Mouse (Mus musculus) embryonic facial prominence, embryonic 14.5 days (tissue): ENCODE measurements around the gene Eral1. TPM values are rescaled to one million over a fixed set of nuclear protein-coding genes. Genes with fewer than 3 reads are reported as not detected.

ENCODE experiments used
- ATAC-seq: fragments of 200-750 bp; cut with Nextera tagmentation; 2 replicates; pipeline ENCODE4 v1.8.0; 2017; ENCODE audit warnings: low read depth, moderate number of reproducible peaks, moderate TSS enrichment
- DNase-seq: peaks from one replicate; pipeline ENCODE4 v3.0.0-alpha.2; 2015; ENCODE audit warnings: low spot score
- H3K27ac ChIP-seq: fragments of 300-500 bp; sonication (generic); replicated peaks from 2 replicates; pipeline ENCODE4 v1.5.1; 2014; ENCODE audit warnings: low read depth, mild to moderate bottlenecking, low read length, moderate library complexity
- H3K27me3 ChIP-seq: fragments of 300-500 bp; sonication (generic); replicated peaks from 2 replicates; pipeline ENCODE4 v1.6.1; 2014; ENCODE audit warnings: low read length; ENCODE audit not compliant: control insufficient read depth, insufficient read depth
- H3K36me3 ChIP-seq: fragments of 300-500 bp; sonication (generic); 2 replicates; pipeline ENCODE4 v1.6.1; 2014; ENCODE audit warnings: low read length, mixed read lengths; ENCODE audit not compliant: control insufficient read depth, insufficient read depth
- H3K4me1 ChIP-seq: fragments of 300-500 bp; sonication (generic); 2 replicates; pipeline ENCODE4 v1.6.1; 2014; ENCODE audit warnings: antibody characterized with exemption, low read length; ENCODE audit not compliant: control insufficient read depth, insufficient read depth
- H3K4me2 ChIP-seq: fragments of 300-500 bp; sonication (generic); 2 replicates; pipeline ENCODE4 v1.6.1; 2014; ENCODE audit warnings: low read depth, mild to moderate bottlenecking, low read length, moderate library complexity, mixed read lengths
- H3K4me3 ChIP-seq: fragments of 300-500 bp; sonication (generic); 2 replicates; pipeline ENCODE4 v1.5.1; 2014; ENCODE audit warnings: low read depth, mild to moderate bottlenecking, low read length
- H3K9ac ChIP-seq: fragments of 300-500 bp; sonication (generic); 2 replicates; pipeline ENCODE4 v1.6.1; 2014; ENCODE audit warnings: low read depth, mild to moderate bottlenecking, low read length, moderate library complexity, mixed read lengths
- H3K9me3 ChIP-seq: fragments of 300-500 bp; sonication (generic); 2 replicates; pipeline ENCODE4 v1.6.1; 2016; ENCODE audit warnings: low read length; ENCODE audit not compliant: control insufficient read depth
- WGBS: fragments of 180-500 bp; shearing (Covaris S2); extraction: QIAGEN DNeasy Blood & Tissue Kit; methylation state at CpG from one replicate; pipeline ENCODE4 v1.1.7; 2014; 5-methylcytosine and 5-hydroxymethylcytosine counted together
- polyA plus RNA-seq: library from polyadenylated mRNA; unstranded; fragments of >200 nt; fragmentation: Nextera tagmentation; extraction: Ambion mirVana; gene quantifications from 2 replicates; pipeline ENCODE4 v1.2.1, GENCODE M21; 2014

Eral1 gene
- polyA plus RNA-seq, 1 experiment from 2014 or later = 30.9 TPM

GRCm38 (mm10) chr11:78074277-78074652 is 5.9 kb downstream of the Eral1 start:
- 93% methylated on average over 2 of the region's 2 CpGs for WGBS
- Histone ChIP-seq H3K9me3 (no peaks in the 10 kb centered on the region), H3K9ac (no peak overlapping the region), H3K4me3 (no peak overlapping the region), H3K27me3 (no peaks in the 10 kb centered on the region), H3K27ac (no peak overlapping the region), H3K4me2 (no peak overlapping the region), H3K4me1 (peaks cover 5% of the 10 kb centered on the region; the same call in 1 of the 2 replicates), H3K36me3 (peaks cover 54% of the 10 kb centered on the region)
- ATAC-seq (no peak), DNase-seq (no peak)

- Histone ChIP-seq H3K4me2 (no peak overlapping the region), H3K4me3 (no peak overlapping the region), H3K27me3 (no peaks in the 10 kb centered on the region), H3K27ac (no peak overlapping the region), H3K9me3 (no peaks in the 10 kb centered on the region), H3K36me3 (peaks cover 54% of the 10 kb centered on the region), H3K9ac (no peak overlapping the region), H3K4me1 (no peaks in the 10 kb centered on the region)
- ATAC-seq (no peak), DNase-seq (no peak)
- 97% methylated on average over 9 of the region's 9 CpGs for WGBS
Measured at GRCm38 (mm10) chr11:78073577-78074276, 6.5 kb downstream of the Eral1 start.

GRCm38 (mm10) chr11:78072425-78073130 is 7.6 kb downstream of the Eral1 start:
- no peak for ATAC-seq
- H3K27me3 ChIP-seq = no peaks in the 10 kb centered on the region
- H3K4me2 ChIP-seq = no peak overlapping the region
- peaks cover 46% of the 10 kb centered on the region for H3K36me3 ChIP-seq
- no peak overlapping the region for H3K9ac ChIP-seq
- no peak overlapping the region for H3K27ac ChIP-seq
- 23% methylated on average over 6 of the region's 6 CpGs for WGBS
- H3K4me1 ChIP-seq = no peaks in the 10 kb centered on the region
- H3K4me3 ChIP-seq = no peak overlapping the region
- no peaks in the 10 kb centered on the region for H3K9me3 ChIP-seq
- DNase-seq = no peak

- peaks cover 40% of the 10 kb centered on the region for H3K36me3 ChIP-seq
- no peak overlapping the region for H3K27ac ChIP-seq
- H3K4me3 ChIP-seq = no peak overlapping the region
- H3K4me1 ChIP-seq = no peaks in the 10 kb centered on the region
- ATAC-seq (no peak), DNase-seq (no peak)
- WGBS = 83% methylated on average over 5 of the region's 5 CpGs
- no peak overlapping the region for H3K9ac ChIP-seq
- no peak overlapping the region for H3K4me2 ChIP-seq
- H3K9me3 ChIP-seq = no peaks in the 10 kb centered on the region
- no peaks in the 10 kb centered on the region for H3K27me3 ChIP-seq
Measured at GRCm38 (mm10) chr11:78071938-78072337, 8.2 kb downstream of the Eral1 start.

GRCm38 (mm10) chr11:78069646-78070045 is 10.5 kb downstream of the Eral1 start:
- Histone ChIP-seq H3K9ac (no peak overlapping the region), H3K27me3 (no peaks in the 10 kb centered on the region), H3K36me3 (peaks cover 20% of the 10 kb centered on the region), H3K27ac (no peak overlapping the region), H3K4me2 (no peak overlapping the region), H3K4me1 (no peaks in the 10 kb centered on the region), H3K4me3 (no peak overlapping the region), H3K9me3 (no peaks in the 10 kb centered on the region)
- DNase-seq = no peak
- 77% methylated on average over 6 of the region's 6 CpGs for WGBS
- no peak for ATAC-seq

GRCm38 (mm10) chr11:78069130-78069529 is 11.1 kb downstream of the Eral1 start:
- DNase-seq (no peak), ATAC-seq (no peak)
- 79% methylated on average over 5 of the region's 5 CpGs for WGBS
- Histone ChIP-seq H3K4me3 (no peak overlapping the region), H3K4me1 (no peaks in the 10 kb centered on the region), H3K9me3 (no peaks in the 10 kb centered on the region), H3K27me3 (no peaks in the 10 kb centered on the region), H3K27ac (no peak overlapping the region), H3K36me3 (peaks cover 15% of the 10 kb centered on the region), H3K9ac (no peak overlapping the region), H3K4me2 (no peak overlapping the region)

- Histone ChIP-seq H3K9ac (no peak overlapping the region), H3K36me3 (no peaks in the 10 kb centered on the region; the same call in 1 of the 2 replicates), H3K4me3 (no peak overlapping the region), H3K4me1 (no peaks in the 10 kb centered on the region), H3K4me2 (no peak overlapping the region), H3K27ac (no peak overlapping the region), H3K27me3 (no peaks in the 10 kb centered on the region), H3K9me3 (no peaks in the 10 kb centered on the region)
- 66% methylated on average over 5 of the region's 5 CpGs for WGBS
- ATAC-seq (no peak), DNase-seq (no peak)
Measured at GRCm38 (mm10) chr11:78067566-78067965, 12.6 kb downstream of the Eral1 start.

- Histone ChIP-seq H3K9ac (no peak overlapping the region), H3K4me2 (no peak overlapping the region), H3K9me3 (no peaks in the 10 kb centered on the region), H3K27me3 (no peaks in the 10 kb centered on the region), H3K27ac (no peak overlapping the region), H3K4me3 (no peak overlapping the region), H3K36me3 (no peaks in the 10 kb centered on the region; the same call in 1 of the 2 replicates), H3K4me1 (no peaks in the 10 kb centered on the region)
- ATAC-seq (no peak), DNase-seq (no peak)
- 54% methylated on average over 2 of the region's 2 CpGs for WGBS
Measured at GRCm38 (mm10) chr11:78066641-78067040, 13.5 kb downstream of the Eral1 start.

- Histone ChIP-seq H3K27ac (no peak overlapping the region), H3K36me3 (no peaks in the 10 kb centered on the region; the same call in 1 of the 2 replicates), H3K27me3 (no peaks in the 10 kb centered on the region), H3K4me2 (no peak overlapping the region), H3K9ac (no peak overlapping the region), H3K4me3 (no peak overlapping the region), H3K4me1 (no peaks in the 10 kb centered on the region), H3K9me3 (no peaks in the 10 kb centered on the region)
- DNase-seq (no peak), ATAC-seq (no peak)
- WGBS = 43% methylated on average over 2 of the region's 2 CpGs
Measured at GRCm38 (mm10) chr11:78065906-78066305, 14.3 kb downstream of the Eral1 start.
